Mouse (Mus musculus) hindbrain, postnatal 0 days (tissue): Measurements from ENCODE around the gene Snapc3. TPM values are rescaled to one million over a fixed set of nuclear protein-coding genes. Genes with fewer than 3 reads are reported as not detected.

Experiments
- ATAC-seq: fragments of 200-750 bp; cut with Nextera tagmentation; 2 replicates; pipeline ENCODE4 v1.8.0; 2017; ENCODE audit warnings: mild to moderate bottlenecking, moderate TSS enrichment, moderate library complexity
- DNase-seq: peaks from one replicate; pipeline ENCODE4 v3.0.0-alpha.2; 2015; ENCODE audit warnings: low spot score
- H3K27ac ChIP-seq: fragments of 300-500 bp; sonication (generic); 2 replicates; pipeline ENCODE4 v1.5.1; 2014; ENCODE audit warnings: mild to moderate bottlenecking
- H3K27me3 ChIP-seq: fragments of 300-500 bp; sonication (generic); 2 replicates; pipeline ENCODE4 v1.6.1; 2014; ENCODE audit warnings: low read length, mixed read lengths; ENCODE audit not compliant: insufficient read depth
- H3K36me3 ChIP-seq: fragments of 300-500 bp; sonication (generic); 2 replicates; pipeline ENCODE4 v1.6.1; 2014; ENCODE audit warnings: low read length, mixed read lengths; ENCODE audit not compliant: insufficient read depth
- H3K4me1 ChIP-seq: fragments of 300-500 bp; sonication (generic); 2 replicates; pipeline ENCODE4 v1.6.1; 2014; ENCODE audit warnings: antibody characterized with exemption, low read length, mixed read lengths; ENCODE audit not compliant: insufficient read depth
- H3K4me2 ChIP-seq: fragments of 300-500 bp; sonication (generic); 2 replicates; pipeline ENCODE4 v1.6.1; 2014; ENCODE audit warnings: low read depth, mild to moderate bottlenecking, low read length, moderate library complexity, mixed read lengths
- H3K4me3 ChIP-seq: fragments of 300-500 bp; sonication (generic); 2 replicates; pipeline ENCODE4 v1.5.1; 2014; ENCODE audit warnings: low read length
- H3K9ac ChIP-seq: fragments of 300-500 bp; sonication (generic); replicated peaks from 2 replicates; pipeline ENCODE4 v1.6.1; 2014; ENCODE audit warnings: mild to moderate bottlenecking, low read length, moderate library complexity, mixed read lengths
- H3K9me3 ChIP-seq: fragments of 300-500 bp; sonication (generic); 2 replicates; pipeline ENCODE4 v1.6.1; 2016; ENCODE audit warnings: low read length, mixed read lengths
- CTCF ChIP-seq: IDR thresholded peaks from 2 replicates; pipeline ENCODE4 v1.5.1; 2016; ENCODE audit warnings: antibody characterized with exemption, control low read depth, low read depth
- WGBS: fragments of 180-500 bp; shearing (Covaris S2); extraction: QIAGEN DNeasy Blood & Tissue Kit; methylation state at CpG from one replicate; pipeline ENCODE4 v1.1.7; 2014; 5-methylcytosine and 5-hydroxymethylcytosine counted together
- polyA plus RNA-seq: library from polyadenylated mRNA; unstranded; fragments of >200 nt; fragmentation: Nextera tagmentation; extraction: Ambion mirVana; gene quantifications from 2 replicates; pipeline ENCODE4 v1.2.1, GENCODE M21; 2015
- total RNA-seq: library from RNA; depleted of rRNA; stranded (reverse); fragments of >200 nt; gene quantifications from 2 replicates; pipeline ENCODE4 v1.2.3, GENCODE M21; 2014

Gene Snapc3
- total and polyA plus RNA-seq, 2 experiments from 2014 or later: 34.1 to 42.8 TPM

- no peak overlapping the region for H3K27ac ChIP-seq
- H3K4me3 ChIP-seq: no peak overlapping the region
- no peaks in the 10 kb centered on the region for H3K4me1 ChIP-seq
- H3K9ac ChIP-seq: no peak overlapping the region
- ATAC-seq (no peak), DNase-seq (no peak)
- H3K9me3 ChIP-seq: no peaks in the 10 kb centered on the region
- no peak overlapping the region for H3K4me2 ChIP-seq
- no peaks in the 10 kb centered on the region for H3K27me3 ChIP-seq
- H3K36me3 ChIP-seq: peaks cover 8% of the 10 kb centered on the region
- peak; percentile 29 for TF ChIP-seq CTCF
- WGBS: 91% methylated on average over 4 of the region's 4 CpGs
These were observed 11.3 kb downstream of the Snapc3 start for GRCm38 (mm10) chr4:83428845-83429244.

DNA sequence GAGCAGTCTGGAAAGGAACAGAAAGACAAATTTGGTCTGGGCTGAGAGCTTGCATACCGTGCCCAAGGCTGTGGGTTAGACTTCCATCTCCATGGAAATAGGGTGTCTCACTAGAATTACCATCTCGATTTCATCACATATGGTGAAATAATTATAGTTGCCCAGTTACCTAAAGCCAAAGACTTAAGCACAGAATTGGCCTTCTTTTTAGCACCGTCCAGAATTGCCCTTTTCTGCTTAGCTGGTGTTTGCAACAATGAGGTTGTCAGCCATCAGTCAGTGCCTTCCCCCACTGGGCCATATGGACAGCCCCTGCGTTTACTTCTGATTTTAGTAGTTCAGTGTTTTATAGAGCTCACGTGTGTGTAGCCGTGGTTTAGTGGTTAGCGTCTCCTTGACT, 14.4 kb downstream of the Snapc3 start:
- no peak for DNase-seq
- H3K4me3 ChIP-seq: no peak overlapping the region
- H3K36me3 ChIP-seq: peaks cover 18% of the 10 kb centered on the region
- TF ChIP-seq CTCF: no peak
- no peaks in the 10 kb centered on the region for H3K27me3 ChIP-seq
- 81% methylated on average over 7 of the region's 7 CpGs for WGBS
- H3K9ac ChIP-seq: no peak overlapping the region
- ATAC-seq: no peak
- H3K9me3 ChIP-seq: no peaks in the 10 kb centered on the region
- H3K4me1 ChIP-seq: no peaks in the 10 kb centered on the region
- no peak overlapping the region for H3K4me2 ChIP-seq
- H3K27ac ChIP-seq: no peak overlapping the region

GRCm38 (mm10) chr4:83432901-83433300, 15.4 kb downstream of the Snapc3 start:
- DNase-seq: no peak
- no peaks in the 10 kb centered on the region for H3K4me1 ChIP-seq
- 92% methylated on average over 6 of the region's 6 CpGs for WGBS
- H3K27ac ChIP-seq: no peak overlapping the region
- H3K9me3 ChIP-seq: no peaks in the 10 kb centered on the region
- H3K36me3 ChIP-seq: peaks cover 24% of the 10 kb centered on the region
- ATAC-seq: no peak
- no peak overlapping the region for H3K9ac ChIP-seq
- no peak for TF ChIP-seq CTCF
- H3K27me3 ChIP-seq: no peaks in the 10 kb centered on the region
- no peak overlapping the region for H3K4me3 ChIP-seq
- H3K4me2 ChIP-seq: no peak overlapping the region

DNA sequence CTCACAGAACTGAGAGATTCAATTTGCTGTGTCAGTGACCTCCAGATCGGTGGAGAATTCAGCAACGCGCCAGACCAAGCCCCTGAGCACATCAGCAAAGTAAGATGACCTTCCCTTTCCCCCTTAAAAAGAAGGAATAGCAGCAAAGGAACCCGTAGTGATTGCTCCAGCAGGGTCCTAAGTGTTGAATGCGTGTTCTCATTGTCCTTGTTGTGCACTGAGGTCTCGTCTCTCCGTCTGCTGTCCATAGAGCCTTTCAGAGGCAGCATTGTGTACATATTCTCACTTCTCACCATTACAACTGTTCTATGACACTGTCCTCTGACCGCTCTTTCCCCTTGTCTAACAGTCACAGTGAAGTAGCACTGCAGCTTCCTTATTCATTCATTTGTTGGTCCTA, 18.9 kb downstream of the Snapc3 start:
- DNase-seq: no peak
- no peaks in the 10 kb centered on the region for H3K4me1 ChIP-seq
- peaks cover 37% of the 10 kb centered on the region for H3K36me3 ChIP-seq
- no peak overlapping the region for H3K4me3 ChIP-seq
- no peak for ATAC-seq
- no peak for TF ChIP-seq CTCF
- H3K27me3 ChIP-seq: no peaks in the 10 kb centered on the region
- no peaks in the 10 kb centered on the region for H3K9me3 ChIP-seq
- no peak overlapping the region for H3K4me2 ChIP-seq
- 90% methylated on average over 8 of the region's 8 CpGs for WGBS
- H3K9ac ChIP-seq: no peak overlapping the region
- H3K27ac ChIP-seq: no peak overlapping the region

GRCm38 (mm10) chr4:83438116-83438515, 20.6 kb downstream of the Snapc3 start:
- DNase-seq (no peak), ATAC-seq (no peak)
- no peaks in the 10 kb centered on the region for H3K27me3 ChIP-seq
- no peaks in the 10 kb centered on the region for H3K4me1 ChIP-seq
- no peak overlapping the region for H3K4me3 ChIP-seq
- no peak overlapping the region for H3K9ac ChIP-seq
- no peaks in the 10 kb centered on the region for H3K9me3 ChIP-seq
- H3K36me3 ChIP-seq: peaks cover 46% of the 10 kb centered on the region
- no peak overlapping the region for H3K4me2 ChIP-seq
- TF ChIP-seq CTCF: no peak
- no peak overlapping the region for H3K27ac ChIP-seq

DNA sequence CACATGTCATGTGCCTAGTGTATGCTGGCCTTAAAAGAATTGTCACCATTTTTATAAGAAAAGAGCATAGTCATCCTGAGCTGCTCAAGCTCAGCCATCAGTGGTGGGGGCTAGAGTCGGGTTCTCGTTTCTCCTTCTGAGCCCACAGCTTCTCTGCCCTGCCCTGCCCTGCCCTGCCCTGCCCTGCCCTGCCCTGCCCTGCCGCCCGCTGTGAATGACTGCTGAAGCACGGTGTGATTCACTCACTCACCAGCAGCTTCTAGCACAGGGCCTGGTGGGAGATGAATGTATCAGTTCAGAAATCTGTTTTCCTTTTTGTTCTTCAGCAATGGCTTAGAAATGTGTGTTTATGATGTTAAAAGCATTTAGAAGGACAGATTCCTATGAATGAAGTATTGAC, 21.5 kb downstream of the Snapc3 start:
- Histone ChIP-seq H3K27me3 (no peaks in the 10 kb centered on the region), H3K27ac (no peak overlapping the region), H3K9ac (no peak overlapping the region), H3K9me3 (no peaks in the 10 kb centered on the region), H3K36me3 (peaks cover 46% of the 10 kb centered on the region), H3K4me1 (no peaks in the 10 kb centered on the region), H3K4me3 (no peak overlapping the region), H3K4me2 (no peak overlapping the region)
- no peak for DNase-seq
- ATAC-seq: no peak
- 37% methylated on average over 5 of the region's 5 CpGs for WGBS
- no peak for TF ChIP-seq CTCF

- Histone ChIP-seq H3K27ac (no peak overlapping the region), H3K4me3 (no peak overlapping the region), H3K9me3 (no peaks in the 10 kb centered on the region), H3K4me2 (no peak overlapping the region), H3K27me3 (no peaks in the 10 kb centered on the region), H3K4me1 (no peaks in the 10 kb centered on the region), H3K9ac (no peak overlapping the region), H3K36me3 (peaks cover 37% of the 10 kb centered on the region)
- ATAC-seq (no peak), DNase-seq (no peak)
- no peak for TF ChIP-seq CTCF
- 85% methylated on average over 4 of the region's 4 CpGs for WGBS
These were observed 23.5 kb downstream of the Snapc3 start for GRCm38 (mm10) chr4:83441050-83441449.

DNA sequence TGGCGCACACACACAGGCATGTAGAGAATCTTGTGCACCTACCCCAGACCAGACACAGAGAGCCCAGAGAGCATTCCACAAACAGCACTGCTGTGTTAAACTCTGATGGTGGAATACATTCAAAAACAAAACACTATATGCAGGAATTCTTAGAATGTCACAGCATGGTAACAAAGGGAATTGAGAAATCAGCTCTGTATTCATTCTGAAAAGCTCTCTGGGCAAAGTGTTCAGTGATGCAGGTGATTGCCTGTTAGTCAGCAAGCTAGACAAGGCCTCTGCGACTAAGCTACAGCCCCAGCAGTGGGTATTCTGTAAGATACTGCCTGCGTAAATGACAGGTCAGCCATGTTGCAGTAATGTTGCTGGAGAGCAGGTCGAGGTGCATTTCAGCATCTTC, 33.3 kb downstream of the Snapc3 start:
- H3K4me3 ChIP-seq: no peak overlapping the region
- H3K9ac ChIP-seq: no peak overlapping the region
- TF ChIP-seq CTCF: no peak
- peaks cover 49% of the 10 kb centered on the region for H3K36me3 ChIP-seq
- H3K4me2 ChIP-seq: no peak overlapping the region
- no peaks in the 10 kb centered on the region for H3K4me1 ChIP-seq
- 89% methylated on average over 4 of the region's 4 CpGs for WGBS
- ATAC-seq: no peak
- no peak overlapping the region for H3K27ac ChIP-seq
- DNase-seq: no peak
- no peaks in the 10 kb centered on the region for H3K27me3 ChIP-seq
- no peaks in the 10 kb centered on the region for H3K9me3 ChIP-seq
